Mouse (Mus musculus) forebrain, embryonic 13.5 days (tissue): ENCODE measurements at regions not wholly inside any gene's neighbourhood (a gene's known extent, or its start where the extent isn't known, plus 50 kb on each side); places are given as distances from the start of the nearest gene placed in this dataset.

Experiments used
- ATAC-seq: fragments of 200-750 bp; cut with Nextera tagmentation; 2 replicates; pipeline ENCODE4 v1.8.0; 2017
- H3K27ac ChIP-seq: fragments of 300-500 bp; sonication (generic); 2 replicates; pipeline ENCODE4 v1.5.1; 2015; ENCODE audit warnings: inconsistent platforms, mild to moderate bottlenecking, moderate library complexity
- H3K27me3 ChIP-seq: fragments of 300-500 bp; sonication (generic); 2 replicates; pipeline ENCODE4 v1.6.1; 2015; ENCODE audit warnings: mild to moderate bottlenecking, inconsistent platforms
- H3K36me3 ChIP-seq: fragments of 300-500 bp; sonication (generic); 2 replicates; pipeline ENCODE4 v1.6.1; 2015; ENCODE audit warnings: mild to moderate bottlenecking, inconsistent platforms; ENCODE audit not compliant: poor library complexity, severe bottlenecking
- H3K4me1 ChIP-seq: fragments of 300-500 bp; sonication (generic); 2 replicates; pipeline ENCODE4 v1.6.1; 2015; ENCODE audit warnings: inconsistent platforms
- H3K4me2 ChIP-seq: fragments of 300-500 bp; sonication (generic); 2 replicates; pipeline ENCODE4 v1.6.1; 2015; ENCODE audit warnings: inconsistent platforms, mild to moderate bottlenecking, moderate library complexity
- H3K4me3 ChIP-seq: fragments of 300-500 bp; sonication (generic); 2 replicates; pipeline ENCODE4 v1.5.1; 2015; ENCODE audit warnings: mild to moderate bottlenecking, inconsistent platforms
- H3K9ac ChIP-seq: fragments of 300-500 bp; sonication (generic); 2 replicates; pipeline ENCODE4 v1.6.1; 2015; ENCODE audit warnings: mild to moderate bottlenecking, inconsistent platforms
- H3K9me3 ChIP-seq: fragments of 300-500 bp; sonication (generic); replicated peaks from 2 replicates; pipeline ENCODE4 v1.6.1; 2016; ENCODE audit warnings: inconsistent platforms
- WGBS: fragments of 180-500 bp; shearing (Covaris S2); methylation state at CpG from one replicate; pipeline ENCODE4 v1.1.7; 2015; 5-methylcytosine and 5-hydroxymethylcytosine counted together

DNA sequence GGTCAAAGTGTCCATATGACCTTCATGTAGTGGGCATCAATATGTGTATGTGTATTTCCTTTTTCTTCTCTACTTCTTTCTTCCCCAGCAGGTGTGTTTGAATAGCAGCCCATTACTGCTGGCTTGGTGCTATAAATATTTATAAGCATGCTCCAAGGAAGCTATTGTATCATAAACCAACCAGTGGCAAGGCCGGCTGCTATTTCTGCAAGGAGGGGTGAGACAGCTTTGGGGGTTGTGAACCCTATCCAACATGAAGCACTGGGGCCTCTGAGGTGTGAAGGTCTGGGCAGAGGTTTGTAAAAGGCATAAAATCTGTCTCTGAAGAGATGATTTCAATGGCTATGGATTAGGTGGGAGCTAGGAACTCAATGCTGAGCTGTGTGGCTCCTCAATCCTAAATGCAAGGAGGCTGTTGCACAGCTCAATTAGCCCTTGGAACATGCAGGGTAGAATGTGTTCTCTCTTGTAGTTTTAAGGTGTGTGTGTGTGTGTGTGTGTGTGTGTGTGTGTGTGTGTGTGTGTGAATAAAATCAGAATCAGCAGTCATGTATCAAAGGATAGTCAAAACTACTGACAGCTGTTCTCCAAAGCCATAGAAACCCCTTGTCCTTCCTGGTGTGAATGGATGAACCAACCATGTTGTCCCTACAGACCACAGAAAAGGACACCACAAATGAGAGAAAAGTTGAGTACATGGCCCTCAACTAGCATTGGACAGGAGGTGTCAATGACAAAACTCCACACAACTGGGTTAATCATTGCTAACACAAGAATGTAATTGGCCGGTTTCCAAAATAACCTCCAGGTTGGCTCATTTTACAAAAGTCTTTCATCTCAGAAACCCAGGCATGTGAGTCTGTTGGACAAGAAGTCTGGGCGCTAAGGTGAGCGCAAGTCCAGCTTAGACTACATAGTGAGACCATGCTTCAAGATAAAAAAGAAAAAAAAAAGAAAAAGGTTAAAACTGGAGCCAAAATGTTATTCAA is 809.0 kb downstream of the Ntrk3 start:
- no peak overlapping the region for H3K9ac ChIP-seq
- peak overlapping the region; percentile 25; the same call in 1 of the 2 replicates for H3K27ac ChIP-seq
- no peaks in the 10 kb centered on the region for H3K36me3 ChIP-seq
- H3K4me3 ChIP-seq: no peak overlapping the region
- H3K4me1 ChIP-seq: peaks cover 14% of the 10 kb centered on the region
- H3K27me3 ChIP-seq: no peaks in the 10 kb centered on the region
- H3K9me3 ChIP-seq: no peaks in the 10 kb centered on the region
- no peak overlapping the region for H3K4me2 ChIP-seq
- 74% methylated on average over 4 of the region's 4 CpGs for WGBS
- ATAC-seq: peak; percentile 89

DNA sequence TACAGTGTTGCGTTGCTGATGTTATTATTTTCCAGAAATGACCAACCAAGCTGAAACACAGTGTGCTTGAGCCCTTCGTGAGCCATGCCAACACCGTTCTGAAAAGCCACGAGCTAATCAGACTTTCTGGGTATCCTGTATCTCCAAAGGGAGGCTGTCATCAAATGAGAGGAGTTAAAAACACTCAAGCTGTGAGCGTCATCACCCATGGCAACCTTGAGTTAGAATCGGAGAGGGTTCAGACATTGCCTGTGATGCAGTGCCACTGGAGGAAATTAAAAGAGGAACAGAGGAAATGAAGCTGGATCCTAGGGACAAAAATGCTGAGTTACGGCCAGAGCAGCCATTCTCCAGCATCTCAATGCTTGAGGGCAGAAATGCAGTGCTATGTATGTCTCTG is 838.6 kb downstream of the Ntrk3 start:
- H3K27me3 ChIP-seq: no peaks in the 10 kb centered on the region
- no peak overlapping the region for H3K27ac ChIP-seq
- WGBS: 70% methylated on average over 7 of the region's 7 CpGs
- no peaks in the 10 kb centered on the region for H3K4me1 ChIP-seq
- H3K9me3 ChIP-seq: no peaks in the 10 kb centered on the region
- H3K9ac ChIP-seq: no peak overlapping the region
- no peak overlapping the region for H3K4me3 ChIP-seq
- H3K4me2 ChIP-seq: no peak overlapping the region
- H3K36me3 ChIP-seq: no peaks in the 10 kb centered on the region
- no peak for ATAC-seq

DNA sequence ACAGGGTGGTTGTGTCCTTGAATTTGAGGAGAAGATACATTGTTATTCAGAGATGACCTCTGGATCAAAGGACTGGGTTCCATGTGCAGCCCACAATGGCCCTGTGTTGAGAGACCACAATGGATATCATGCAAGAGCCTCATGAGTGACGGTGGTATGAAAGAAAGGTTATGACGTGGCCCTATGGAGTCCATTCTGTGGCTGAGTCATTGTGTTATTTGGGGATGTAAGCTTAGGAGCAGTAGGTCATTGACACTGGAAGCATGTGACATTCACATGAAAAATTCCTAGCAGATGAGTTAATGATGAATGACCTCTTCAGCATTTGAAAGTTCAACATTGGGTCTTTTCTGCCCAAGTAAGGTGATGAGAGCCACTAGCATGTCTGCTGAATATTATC is 849.3 kb downstream of the Ntrk3 start:
- Histone ChIP-seq H3K27me3 (no peaks in the 10 kb centered on the region), H3K36me3 (no peaks in the 10 kb centered on the region), H3K4me1 (no peaks in the 10 kb centered on the region), H3K9me3 (no peaks in the 10 kb centered on the region), H3K4me3 (no peak overlapping the region), H3K4me2 (no peak overlapping the region), H3K27ac (no peak overlapping the region), H3K9ac (no peak overlapping the region)
- ATAC-seq: no peak
- 87% methylated on average over 2 of the region's 2 CpGs for WGBS

DNA sequence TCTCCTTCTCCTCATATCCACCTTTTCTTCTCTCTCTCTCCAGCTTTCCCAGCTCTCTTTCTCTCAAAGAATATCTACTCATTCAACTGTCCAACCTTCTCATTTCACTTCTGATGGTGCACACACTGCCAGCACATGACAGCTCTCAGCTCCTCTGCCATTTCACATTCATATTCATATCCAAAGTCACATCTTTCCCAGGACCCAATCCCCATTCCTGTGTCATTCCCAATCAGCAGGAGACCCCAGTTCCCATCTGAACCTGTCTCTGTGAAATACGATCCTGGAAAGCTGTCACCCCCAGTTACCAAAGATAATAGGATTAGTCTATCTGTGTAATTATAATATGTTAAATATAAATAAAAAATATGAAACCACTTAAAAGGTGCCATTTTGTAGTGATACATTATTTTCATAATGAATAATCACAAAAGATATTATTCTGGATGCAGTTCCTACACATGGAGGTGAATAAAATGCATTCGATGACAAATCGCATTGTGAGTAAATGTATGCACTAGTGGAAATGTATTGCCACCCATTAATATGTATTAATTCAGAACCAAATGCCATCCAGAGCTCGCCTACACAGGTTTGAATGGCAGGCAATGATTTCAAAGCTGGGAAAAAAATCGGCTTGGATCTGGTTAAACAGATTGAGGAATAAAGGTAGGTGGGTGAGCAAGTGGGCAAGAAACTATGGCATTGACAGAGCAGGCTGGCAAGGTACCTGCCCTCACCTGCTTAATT is 855.0 kb downstream of the Ntrk3 start:
- Histone ChIP-seq H3K36me3 (no peaks in the 10 kb centered on the region), H3K9me3 (no peaks in the 10 kb centered on the region), H3K9ac (no peak overlapping the region), H3K4me2 (no peak overlapping the region), H3K4me1 (no peaks in the 10 kb centered on the region), H3K27me3 (no peaks in the 10 kb centered on the region), H3K4me3 (no peak overlapping the region), H3K27ac (no peak overlapping the region)
- 73% methylated on average over 5 of the region's 5 CpGs for WGBS
- ATAC-seq: peak; percentile 45

DNA sequence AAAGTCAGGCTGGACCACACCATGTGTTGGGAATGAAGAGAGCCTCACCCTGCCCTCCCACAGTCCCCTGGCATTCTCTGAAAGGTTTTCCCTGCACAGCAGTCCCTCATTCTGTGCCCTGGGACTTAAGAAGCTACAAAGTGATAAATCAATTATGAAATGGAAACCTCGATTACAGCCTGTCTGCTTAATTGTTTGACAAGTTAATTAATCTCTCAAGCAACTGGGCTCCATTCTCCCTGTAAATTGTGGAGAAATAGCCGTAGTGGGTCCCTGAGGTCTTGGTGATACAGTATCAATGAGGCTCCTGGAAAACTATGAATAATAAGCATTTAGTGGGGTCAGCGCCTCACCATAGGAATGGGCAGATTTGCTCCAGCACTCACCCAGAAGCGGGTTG is 870.3 kb downstream of the Ntrk3 start:
- 22% methylated on average over 4 of the region's 4 CpGs for WGBS
- no peak; the same call in 1 of the 2 replicates for ATAC-seq
- Histone ChIP-seq H3K9ac (no peak overlapping the region), H3K27ac (no peak overlapping the region), H3K4me2 (no peak overlapping the region), H3K4me1 (peaks cover 7% of the 10 kb centered on the region; the same call in 1 of the 2 replicates), H3K27me3 (no peaks in the 10 kb centered on the region), H3K9me3 (no peaks in the 10 kb centered on the region), H3K4me3 (no peak overlapping the region), H3K36me3 (no peaks in the 10 kb centered on the region)

DNA sequence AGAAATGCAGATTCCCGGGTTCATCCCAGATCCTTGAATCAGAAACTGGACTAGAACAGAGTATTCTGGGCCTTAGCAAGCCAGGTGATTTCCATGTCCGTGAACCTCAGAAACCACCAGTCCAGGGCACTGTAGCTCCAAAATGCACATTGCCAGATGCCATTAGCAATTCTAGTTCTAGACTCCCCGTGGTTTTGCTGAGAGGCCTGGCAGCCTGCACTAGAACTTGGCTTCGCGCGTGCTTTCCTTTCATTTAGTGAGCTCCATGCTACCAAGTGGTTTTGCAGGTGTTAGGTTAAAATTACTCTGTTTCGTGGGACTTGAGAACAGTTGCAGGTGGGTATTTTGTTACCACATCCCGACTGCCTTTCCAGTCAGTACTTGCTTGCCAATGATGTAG is 876.0 kb downstream of the Ntrk3 start:
- no peaks in the 10 kb centered on the region for H3K27me3 ChIP-seq
- no peak overlapping the region for H3K27ac ChIP-seq
- WGBS: 91% methylated on average over 8 of the region's 8 CpGs
- no peak overlapping the region for H3K4me3 ChIP-seq
- H3K4me2 ChIP-seq: no peak overlapping the region
- no peaks in the 10 kb centered on the region for H3K4me1 ChIP-seq
- no peak overlapping the region for H3K9ac ChIP-seq
- ATAC-seq: no peak
- no peaks in the 10 kb centered on the region for H3K9me3 ChIP-seq
- H3K36me3 ChIP-seq: no peaks in the 10 kb centered on the region

DNA sequence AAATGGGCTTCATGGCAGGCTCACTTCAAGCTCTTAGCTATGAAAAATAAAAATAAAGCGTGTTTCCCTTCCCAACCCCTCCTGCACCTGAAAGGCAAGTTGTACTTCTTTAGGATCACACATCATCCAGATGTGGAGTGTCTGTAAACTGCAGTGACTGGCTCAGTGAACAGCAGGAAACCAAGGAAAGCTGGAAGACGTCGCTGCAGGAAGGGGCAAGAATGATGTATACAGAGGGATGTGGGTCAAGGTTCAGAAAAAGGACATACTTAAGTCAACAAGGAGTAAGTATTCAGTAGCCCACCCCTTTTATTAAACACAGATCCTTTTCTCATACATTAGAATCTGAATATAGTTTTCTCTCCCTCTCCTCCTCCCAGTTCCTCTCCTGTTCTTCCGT is 879.4 kb downstream of the Ntrk3 start:
- no peaks in the 10 kb centered on the region for H3K36me3 ChIP-seq
- H3K4me3 ChIP-seq: no peak overlapping the region
- peaks cover 14% of the 10 kb centered on the region; the same call in 1 of the 2 replicates for H3K4me1 ChIP-seq
- H3K9me3 ChIP-seq: no peaks in the 10 kb centered on the region
- H3K4me2 ChIP-seq: no peak overlapping the region
- 83% methylated on average over 4 of the region's 4 CpGs for WGBS
- no peak for ATAC-seq
- no peaks in the 10 kb centered on the region for H3K27me3 ChIP-seq
- H3K27ac ChIP-seq: no peak overlapping the region
- H3K9ac ChIP-seq: no peak overlapping the region

DNA sequence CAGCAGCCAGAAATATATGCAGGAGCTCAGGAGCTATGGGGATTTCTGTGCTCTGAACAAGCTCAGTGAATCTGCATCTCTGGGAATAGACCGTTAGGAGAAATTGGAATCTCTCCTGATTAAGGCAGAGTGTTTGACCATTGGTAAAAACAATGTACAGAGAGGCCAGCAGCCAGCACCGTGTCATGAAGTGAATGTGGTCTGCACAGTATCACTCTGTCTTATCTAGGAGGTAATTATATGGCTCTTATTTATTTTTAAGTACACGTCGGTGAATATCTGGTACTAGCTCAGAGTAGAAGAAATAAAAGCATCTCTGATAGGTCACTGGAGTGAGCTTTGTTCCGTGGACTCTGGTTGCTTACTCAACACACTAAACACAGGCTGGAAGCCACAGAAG is 879.8 kb downstream of the Ntrk3 start:
- H3K27me3 ChIP-seq: no peaks in the 10 kb centered on the region
- H3K27ac ChIP-seq: no peak overlapping the region
- no peaks in the 10 kb centered on the region for H3K9me3 ChIP-seq
- no peak overlapping the region for H3K4me3 ChIP-seq
- 81% methylated on average over 5 of the region's 5 CpGs for WGBS
- H3K4me2 ChIP-seq: no peak overlapping the region
- H3K9ac ChIP-seq: no peak overlapping the region
- peaks cover 14% of the 10 kb centered on the region; the same call in 1 of the 2 replicates for H3K4me1 ChIP-seq
- no peaks in the 10 kb centered on the region for H3K36me3 ChIP-seq
- no peak for ATAC-seq

DNA sequence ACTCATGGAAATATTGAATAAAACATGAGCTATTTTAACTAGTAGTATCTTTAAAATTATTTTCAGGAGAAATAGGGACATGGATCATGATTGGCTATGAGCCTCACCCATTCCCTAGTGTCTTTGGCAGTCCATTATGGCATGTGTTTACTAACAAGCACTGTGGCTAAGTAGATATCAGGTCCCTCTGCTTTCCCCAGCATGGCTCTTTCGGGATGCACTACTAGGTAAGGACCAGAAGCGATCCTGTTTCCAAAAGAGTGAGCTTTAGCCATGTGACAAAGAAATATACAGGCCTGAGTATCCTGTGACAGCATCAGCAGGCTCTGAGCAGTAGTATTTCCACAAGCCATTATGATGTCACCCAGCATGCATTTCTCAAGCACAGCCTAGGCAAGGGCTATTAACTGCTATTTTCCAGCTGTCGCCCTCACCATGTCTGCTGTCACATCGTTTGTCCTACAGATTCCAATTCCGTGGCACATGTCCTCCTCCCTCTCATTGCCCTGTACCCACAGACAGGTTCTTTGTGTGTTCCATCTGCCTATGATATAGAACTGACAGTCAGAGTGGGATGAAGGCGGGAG is 882.1 kb downstream of the Ntrk3 start:
- Histone ChIP-seq H3K4me3 (no peak overlapping the region), H3K27me3 (no peaks in the 10 kb centered on the region), H3K27ac (0 out of 2 replicates have a peak overlapping the region, but pooled peaks have one; percentile 1), H3K9me3 (no peaks in the 10 kb centered on the region), H3K4me1 (peaks cover 14% of the 10 kb centered on the region; the same call in 1 of the 2 replicates), H3K9ac (no peak overlapping the region), H3K36me3 (no peaks in the 10 kb centered on the region), H3K4me2 (no peak overlapping the region)
- ATAC-seq: peak; percentile 88
- WGBS: 66% methylated on average over 6 of the region's 6 CpGs

DNA sequence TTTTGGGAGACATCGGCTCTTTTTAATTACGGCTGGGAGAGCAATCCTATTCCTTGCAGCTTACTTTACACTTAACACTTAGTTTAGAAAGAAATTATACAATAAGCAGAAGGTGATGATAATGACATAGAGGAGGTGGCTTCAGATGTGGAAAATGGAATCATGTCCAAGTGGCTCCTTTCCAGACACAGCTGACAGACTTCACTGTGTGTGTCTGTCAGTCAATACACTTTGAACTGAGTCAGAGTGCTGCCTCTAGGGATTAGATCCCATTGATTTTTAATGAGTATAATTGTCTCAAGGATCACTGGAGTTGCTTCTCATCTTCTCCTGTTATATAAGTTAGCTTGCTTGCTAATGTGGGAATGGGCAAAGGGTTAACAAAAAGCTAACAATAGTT is 882.7 kb downstream of the Ntrk3 start:
- Histone ChIP-seq H3K27me3 (no peaks in the 10 kb centered on the region), H3K9me3 (no peaks in the 10 kb centered on the region), H3K9ac (no peak overlapping the region), H3K4me3 (no peak overlapping the region), H3K4me1 (peaks cover 14% of the 10 kb centered on the region; the same call in 1 of the 2 replicates), H3K27ac (no peak overlapping the region), H3K36me3 (no peaks in the 10 kb centered on the region), H3K4me2 (no peak overlapping the region)
- WGBS: 70% methylated on average over 2 of the region's 2 CpGs
- peak; percentile 50; the same call in 1 of the 2 replicates for ATAC-seq

DNA sequence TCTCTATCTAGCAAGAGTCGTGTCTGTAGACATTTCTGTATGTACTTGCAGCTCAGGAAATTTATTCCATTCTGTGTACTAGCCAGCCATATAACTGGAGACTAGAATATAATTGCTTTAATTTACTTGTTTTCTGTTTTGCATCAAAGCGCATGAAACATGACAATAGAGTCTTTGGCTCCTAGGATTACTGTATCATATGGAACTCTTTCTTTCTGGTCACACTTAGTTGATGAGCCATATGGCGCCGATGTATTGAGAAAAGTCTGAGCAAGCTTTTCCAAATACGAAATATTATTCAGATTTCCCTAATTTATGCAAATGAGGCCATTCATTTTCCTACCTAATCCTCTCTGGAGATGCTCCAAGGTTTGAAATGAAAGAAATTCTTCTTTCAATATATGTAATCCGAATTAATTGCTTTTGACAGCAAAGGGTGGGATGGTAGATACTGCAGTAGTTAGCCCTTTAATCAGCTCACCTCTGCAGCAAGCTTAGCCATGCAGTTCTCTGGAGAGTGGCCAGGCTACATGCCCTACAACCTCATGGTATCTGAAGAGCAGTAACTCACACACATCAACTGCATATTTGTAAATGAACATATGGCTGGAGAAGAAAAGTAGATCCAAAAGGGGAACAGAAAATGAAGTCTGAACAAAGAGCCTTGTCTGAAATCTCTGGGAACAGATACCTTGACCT is 913.4 kb downstream of the Ntrk3 start:
- Histone ChIP-seq H3K27ac (0 out of 2 replicates have a peak overlapping the region, but pooled peaks have one; percentile 21), H3K9me3 (no peaks in the 10 kb centered on the region), H3K27me3 (no peaks in the 10 kb centered on the region), H3K36me3 (no peaks in the 10 kb centered on the region), H3K4me2 (no peak overlapping the region), H3K4me1 (no peaks in the 10 kb centered on the region), H3K9ac (no peak overlapping the region), H3K4me3 (no peak overlapping the region)
- 52% methylated on average over 6 of the region's 6 CpGs for WGBS
- peak; percentile 89 for ATAC-seq
